Mouse (Mus musculus): ENCODE measurements around the gene Clba1. TPM values are rescaled to one million over a fixed set of nuclear protein-coding genes. Genes with fewer than 3 reads are reported as not detected.
A peak's percentile ranks its signal among the peaks of the same experiment; 100 is the strongest.

Gene Clba1
- polyA plus RNA-seq, 1 experiment from 2014 or later = 46.3 TPM

DNA sequence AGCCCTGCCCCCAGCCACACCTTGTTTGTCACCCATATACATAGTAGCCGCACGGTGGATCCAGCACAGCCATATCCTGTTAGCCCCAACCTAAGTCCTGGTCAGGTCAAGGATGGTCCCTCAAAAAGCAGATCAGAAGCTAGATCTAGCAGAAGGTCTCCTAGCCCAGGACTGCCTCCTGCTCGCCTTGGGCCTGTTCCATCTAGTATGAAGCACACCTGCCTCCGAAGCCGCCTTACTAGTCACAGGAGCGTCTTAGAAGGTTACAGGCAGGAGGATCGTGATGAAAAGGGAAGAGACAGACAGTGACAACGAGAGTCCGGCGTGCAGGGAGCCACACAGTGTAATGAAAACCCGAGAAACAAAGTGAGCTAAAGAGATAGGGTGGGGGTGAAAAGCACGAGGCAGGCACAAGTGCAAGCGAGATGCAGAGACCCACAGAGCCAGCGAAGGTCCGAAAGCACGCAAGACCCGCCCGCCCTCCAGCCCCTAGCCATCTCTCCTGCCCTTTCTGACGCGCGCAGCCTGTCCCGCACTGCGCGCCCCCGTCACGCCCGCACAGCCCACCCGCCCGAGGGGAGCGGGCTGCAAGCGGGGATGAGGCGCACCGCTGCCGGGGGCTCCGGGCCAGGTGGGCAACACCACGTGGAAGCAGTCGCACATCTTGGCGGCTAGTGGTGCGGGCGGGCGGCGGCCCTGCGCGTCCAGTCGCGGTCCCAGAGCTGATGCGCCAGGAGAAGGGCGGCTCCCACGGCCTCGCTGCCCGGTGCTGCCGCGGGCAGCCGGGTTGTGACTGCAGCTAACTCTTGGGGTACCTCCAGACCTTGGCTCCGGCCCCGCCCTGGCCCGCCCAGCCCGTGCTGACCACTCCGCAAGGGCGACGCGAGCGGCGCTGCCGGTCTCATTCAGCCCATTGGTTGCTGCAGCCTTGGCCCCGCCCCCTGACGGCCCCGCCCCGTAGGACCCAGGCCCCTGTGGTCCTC is 6.6 kb upstream of the Clba1 start, which contains the start of gene Ahnak2:
Gene Ahnak2 (minus strand): TSS at position 794 of the 983 bp plus-strand sequence.
- TF ChIP-seq CTCF (IDR thresholded peaks at IDR 0.05) = no peak
- H3K27me3 ChIP-seq = no peaks in the 10 kb centered on the region
- in situ Hi-C loops (cut with MboI; ENCODE audit: low pct_unique_long_range_greater_than_20kb) = no loop called here
- ChIA-PET POLR2A (no interaction called here), CTCF (no interaction called here)
- DNase-seq (ENCODE audit: low read depth, low spot score) = no peak
- ATAC-seq = no peak

DNA sequence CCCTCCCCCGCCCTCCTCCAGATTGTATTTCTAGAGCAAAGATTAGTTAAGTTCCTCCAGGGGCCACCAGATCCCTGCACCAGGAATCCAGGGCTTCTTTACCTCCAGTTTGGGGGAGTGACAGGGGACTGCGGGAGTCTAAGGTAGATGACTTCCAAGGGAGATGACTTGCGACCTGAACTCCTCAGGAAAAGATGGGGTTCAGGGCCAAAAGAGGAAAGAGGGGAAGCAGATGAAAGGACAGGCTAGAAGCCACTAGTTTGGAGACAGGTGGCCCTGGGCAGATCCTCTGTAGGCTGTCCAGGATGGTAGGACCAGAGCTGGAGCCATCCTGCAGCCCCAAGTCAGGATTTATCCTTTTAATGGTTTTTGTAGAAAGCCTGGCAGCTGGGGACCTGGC is 5.8 kb upstream of the Clba1 start:
- no peaks in the 10 kb centered on the region for H3K27me3 ChIP-seq
- TF ChIP-seq CTCF (IDR thresholded peaks at IDR 0.05) = no peak
- in situ Hi-C loops (cut with MboI; ENCODE audit: low pct_unique_long_range_greater_than_20kb) = no loop called here
- POLR2A ChIA-PET = no interaction called here
- CTCF ChIA-PET = interaction anchor here (0.9 kb wide), 1 partner anchor 38 kb away, joined by 3 read pairs; no protein-coding TSS in a partner anchor
- DNase-seq (ENCODE audit: low read depth, low spot score) (no peak), ATAC-seq (no peak)

DNA sequence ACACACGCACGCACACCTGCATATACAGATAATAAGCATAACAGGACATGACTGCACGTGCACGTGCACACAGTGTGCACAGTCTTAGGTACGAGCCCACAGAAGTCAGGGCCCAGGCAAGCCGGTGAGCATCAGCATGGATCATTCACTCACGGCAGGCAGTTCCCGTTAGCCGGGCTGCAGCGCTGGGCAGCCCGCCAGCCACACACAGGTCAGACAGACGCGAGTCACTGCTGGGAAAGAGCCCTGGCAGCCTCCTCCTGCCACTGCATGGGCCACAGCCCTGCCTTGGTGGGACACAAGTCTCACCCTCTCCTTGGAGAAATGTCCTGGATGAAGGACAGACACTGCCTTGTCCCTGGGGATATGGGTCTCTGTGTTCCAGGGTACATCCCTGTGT is 4.7 kb upstream of the Clba1 start:
- no peaks in the 10 kb centered on the region for H3K27me3 ChIP-seq
- in situ Hi-C loops (cut with MboI; ENCODE audit: low pct_unique_long_range_greater_than_20kb) = no loop called here
- no peak for TF ChIP-seq CTCF (IDR thresholded peaks at IDR 0.05)

DNA sequence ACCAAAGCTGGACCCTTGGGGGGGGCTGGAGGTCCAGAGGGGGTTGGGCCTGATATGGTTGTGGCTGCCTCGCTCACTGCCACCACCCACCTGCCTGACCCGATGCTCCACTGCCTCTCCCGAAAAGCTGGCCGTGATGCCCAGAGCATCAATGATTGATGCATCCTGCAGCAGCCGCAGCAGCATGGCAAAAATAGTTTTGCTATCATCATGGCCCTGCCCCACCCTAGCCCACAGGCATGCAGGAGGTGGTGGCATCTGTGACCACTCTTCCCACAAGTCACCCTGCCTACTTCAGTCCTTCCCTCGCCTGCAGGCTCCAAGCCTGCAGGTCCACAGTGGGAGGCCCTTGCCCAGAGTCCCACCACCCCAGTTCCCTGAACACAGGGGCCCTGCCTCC is 2.7 kb upstream of the Clba1 start:
- ATAC-seq (no peak), DNase-seq (ENCODE audit: low read depth, low spot score) (no peak)
- H3K27me3 ChIP-seq = no peaks in the 10 kb centered on the region
- CTCF ChIA-PET = no interaction called here
- TF ChIP-seq CTCF (IDR thresholded peaks at IDR 0.05) = no peak
- in situ Hi-C loops (cut with MboI; ENCODE audit: low pct_unique_long_range_greater_than_20kb) = no loop called here
- POLR2A ChIA-PET = no interaction called here

More for the DNA sequence above, 4.7 kb upstream of the Clba1 start:
- ATAC-seq (no peak), DNase-seq (ENCODE audit: low read depth, low spot score) (no peak)
- CTCF ChIA-PET = interaction anchor here (0.5 kb wide), 1 partner anchor 80 kb away, joined by 3 read pairs; no protein-coding TSS in a partner anchor
- POLR2A ChIA-PET = no interaction called here

DNA sequence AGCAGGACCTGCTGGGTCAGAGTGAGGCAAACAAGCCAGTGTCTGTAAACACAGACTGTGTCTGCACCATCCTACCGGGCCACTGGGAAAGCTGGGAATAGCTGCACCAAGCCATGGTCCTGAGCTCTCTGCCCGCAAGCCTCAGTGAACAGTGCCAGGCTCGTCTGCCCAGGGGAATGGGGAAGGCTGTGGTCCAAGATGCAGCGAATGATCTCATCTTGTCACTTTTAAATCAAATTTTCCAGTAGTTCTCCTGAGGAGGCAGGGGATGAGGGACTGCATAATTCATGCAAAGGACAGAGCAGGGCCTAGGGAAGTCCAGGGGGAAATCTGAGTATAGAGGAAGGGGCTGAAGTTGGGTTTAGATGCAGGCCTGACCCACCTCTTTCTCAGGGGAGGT is 941 bp upstream of the Clba1 start:
- ATAC-seq (no peak), DNase-seq (ENCODE audit: low read depth, low spot score) (no peak)
- CTCF ChIA-PET = interaction anchor here (1.2 to 1.3 kb wide), 2 partner anchors 8 to 61 kb away, joined by 3 read pairs; no protein-coding TSS in a partner anchor
- POLR2A ChIA-PET = no interaction called here
- in situ Hi-C loops (cut with MboI; ENCODE audit: low pct_unique_long_range_greater_than_20kb) = no loop called here
- TF ChIP-seq CTCF (IDR thresholded peaks at IDR 0.05) = no peak
- no peaks in the 10 kb centered on the region for H3K27me3 ChIP-seq

DNA sequence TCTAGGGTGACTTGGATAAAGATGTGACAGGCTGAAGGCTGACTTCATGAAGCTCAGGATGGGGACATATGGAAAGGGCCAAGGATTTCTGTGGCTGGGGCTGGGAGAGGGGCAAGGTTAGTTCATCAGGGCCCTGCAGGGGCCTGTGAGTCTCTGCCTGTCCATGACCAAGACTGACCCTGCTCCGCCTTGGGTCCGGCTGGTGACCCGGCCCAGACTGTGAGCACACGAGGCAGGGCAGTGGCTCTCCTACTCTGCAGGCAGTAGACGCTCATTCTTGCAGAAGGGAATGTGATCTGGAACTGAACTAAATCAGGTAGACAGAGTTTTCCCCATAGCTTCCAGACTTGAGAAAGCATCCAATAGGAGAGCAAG is 538 bp upstream of the Clba1 start:
- CTCF ChIA-PET = interaction anchor here (1.2 to 1.3 kb wide), 2 partner anchors 8 to 61 kb away, joined by 3 read pairs; no protein-coding TSS in a partner anchor
- ATAC-seq = no peak

DNA sequence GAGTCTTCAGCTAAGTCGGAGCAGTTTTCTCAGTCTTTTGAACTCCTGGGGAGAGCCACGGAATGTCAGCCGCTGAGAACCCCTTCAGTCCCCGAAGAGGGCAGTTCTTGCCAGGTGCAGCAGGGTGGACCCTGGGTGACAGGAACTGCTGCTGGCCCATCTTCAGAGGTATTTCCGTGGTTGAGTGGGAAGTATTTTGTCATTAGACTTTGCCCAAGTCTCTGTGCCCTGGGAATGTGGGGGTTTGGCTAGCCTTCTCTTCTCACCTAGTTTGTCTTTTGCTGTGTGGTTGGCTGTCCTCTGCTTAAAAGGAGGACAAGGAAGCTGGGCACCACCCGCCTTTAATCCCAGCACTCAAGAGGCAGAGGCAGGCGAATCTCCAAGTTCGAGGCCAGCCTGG is 904 bp downstream of the Clba1 start:
- H3K27me3 ChIP-seq = no peaks in the 10 kb centered on the region
- DNase-seq (ENCODE audit: low read depth, low spot score) (no peak), ATAC-seq (no peak)
- POLR2A ChIA-PET = interaction anchor here (1.4 kb wide), 1 partner anchor 11 kb away, joined by 8 read pairs; no protein-coding TSS in a partner anchor
- TF ChIP-seq CTCF (IDR thresholded peaks at IDR 0.05) = no peak
- CTCF ChIA-PET = interaction anchor here (1.3 to 1.7 kb wide), 3 partner anchors 10 to 65 kb away, joined by 3 to 4 read pairs (median 3); no protein-coding TSS in a partner anchor
- in situ Hi-C loops (cut with MboI; ENCODE audit: low pct_unique_long_range_greater_than_20kb) = no loop called here

More for the DNA sequence above, 538 bp upstream of the Clba1 start:
- TF ChIP-seq CTCF (IDR thresholded peaks at IDR 0.05) = no peak
- POLR2A ChIA-PET = interaction anchor here (0.8 kb wide), 1 partner anchor 22 kb away, joined by 5 read pairs; no protein-coding TSS in a partner anchor
- no peaks in the 10 kb centered on the region for H3K27me3 ChIP-seq
- in situ Hi-C loops (cut with MboI; ENCODE audit: low pct_unique_long_range_greater_than_20kb) = no loop called here
- DNase-seq (ENCODE audit: low read depth, low spot score) = no peak

DNA sequence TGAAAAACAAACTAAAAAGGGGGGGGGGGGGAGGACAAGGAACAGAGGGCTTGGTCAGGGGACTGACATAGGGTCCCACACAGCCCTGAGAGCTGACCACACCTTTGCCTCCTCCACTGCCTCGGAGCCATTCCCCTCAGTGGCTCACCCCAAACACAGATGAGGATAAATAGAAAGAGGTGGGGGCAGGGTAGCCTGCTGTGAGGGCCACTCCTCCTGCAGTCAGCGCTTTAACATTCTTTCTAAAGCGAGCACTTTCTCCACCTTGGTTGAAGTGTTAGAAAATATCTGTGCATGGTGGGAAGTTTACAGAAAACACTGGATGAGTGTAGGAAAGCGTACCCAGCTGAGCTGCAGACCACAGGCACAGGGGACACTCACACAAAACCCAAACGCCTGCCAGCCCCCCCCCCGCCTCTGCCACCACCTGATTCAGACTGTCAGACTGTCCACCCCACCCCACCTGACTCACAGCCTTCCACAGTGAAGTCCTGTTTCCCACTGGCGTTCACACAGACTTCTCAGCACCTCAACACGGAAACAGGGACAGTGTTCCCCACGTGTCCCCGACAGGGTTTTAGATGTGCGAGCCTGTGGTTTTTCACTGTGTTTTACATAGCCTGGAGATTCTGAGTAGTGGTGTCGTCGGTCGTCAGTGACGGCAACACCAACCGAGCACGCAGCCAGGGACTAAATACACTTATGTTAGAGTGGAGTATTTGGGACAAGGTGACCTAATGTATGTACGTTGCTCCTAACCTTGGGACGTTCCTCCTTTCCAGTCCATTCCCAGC is 1.6 kb downstream of the Clba1 start:
- TF ChIP-seq CTCF (IDR thresholded peaks at IDR 0.05) = no peak
- ATAC-seq (no peak), DNase-seq (ENCODE audit: low read depth, low spot score) (no peak)
- CTCF ChIA-PET = interaction anchor here (1.3 to 1.7 kb wide), 2 partner anchors 10 to 12 kb away, joined by 3 to 4 read pairs; no protein-coding TSS in a partner anchor
- POLR2A ChIA-PET = no interaction called here
- in situ Hi-C loops (cut with MboI; ENCODE audit: low pct_unique_long_range_greater_than_20kb) = no loop called here
- H3K27me3 ChIP-seq = no peaks in the 10 kb centered on the region

DNA sequence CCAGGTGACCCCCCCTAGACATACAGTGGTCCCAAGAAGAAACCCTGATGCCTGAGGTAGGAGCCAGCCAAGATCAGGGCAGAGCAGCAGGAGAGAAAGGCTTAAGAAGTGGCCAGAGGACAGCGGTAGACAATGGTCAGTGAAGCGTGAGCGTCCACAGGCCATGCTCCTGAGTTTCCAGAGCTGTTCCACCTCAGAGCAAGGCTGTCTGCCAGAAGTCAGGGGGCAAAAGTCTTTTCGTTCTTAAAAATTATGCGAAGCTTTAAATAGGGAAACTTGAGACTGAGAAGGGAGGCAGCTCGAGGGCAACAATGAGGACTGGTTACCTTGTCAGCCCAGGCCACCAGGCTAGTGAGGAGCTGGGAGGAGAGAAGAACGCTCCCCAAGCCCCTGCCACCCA is 4.6 kb downstream of the Clba1 start:
- in situ Hi-C loops (cut with MboI; ENCODE audit: low pct_unique_long_range_greater_than_20kb) = no loop called here
- TF ChIP-seq CTCF (IDR thresholded peaks at IDR 0.05) = no peak
- ChIA-PET CTCF (interaction anchor here (1.1 kb wide), 1 partner anchor 22 kb away, joined by 3 read pairs; no protein-coding TSS in a partner anchor), POLR2A (no interaction called here)
- no peak for DNase-seq (ENCODE audit: low read depth, low spot score)
- ATAC-seq = no peak
- no peaks in the 10 kb centered on the region for H3K27me3 ChIP-seq

DNA sequence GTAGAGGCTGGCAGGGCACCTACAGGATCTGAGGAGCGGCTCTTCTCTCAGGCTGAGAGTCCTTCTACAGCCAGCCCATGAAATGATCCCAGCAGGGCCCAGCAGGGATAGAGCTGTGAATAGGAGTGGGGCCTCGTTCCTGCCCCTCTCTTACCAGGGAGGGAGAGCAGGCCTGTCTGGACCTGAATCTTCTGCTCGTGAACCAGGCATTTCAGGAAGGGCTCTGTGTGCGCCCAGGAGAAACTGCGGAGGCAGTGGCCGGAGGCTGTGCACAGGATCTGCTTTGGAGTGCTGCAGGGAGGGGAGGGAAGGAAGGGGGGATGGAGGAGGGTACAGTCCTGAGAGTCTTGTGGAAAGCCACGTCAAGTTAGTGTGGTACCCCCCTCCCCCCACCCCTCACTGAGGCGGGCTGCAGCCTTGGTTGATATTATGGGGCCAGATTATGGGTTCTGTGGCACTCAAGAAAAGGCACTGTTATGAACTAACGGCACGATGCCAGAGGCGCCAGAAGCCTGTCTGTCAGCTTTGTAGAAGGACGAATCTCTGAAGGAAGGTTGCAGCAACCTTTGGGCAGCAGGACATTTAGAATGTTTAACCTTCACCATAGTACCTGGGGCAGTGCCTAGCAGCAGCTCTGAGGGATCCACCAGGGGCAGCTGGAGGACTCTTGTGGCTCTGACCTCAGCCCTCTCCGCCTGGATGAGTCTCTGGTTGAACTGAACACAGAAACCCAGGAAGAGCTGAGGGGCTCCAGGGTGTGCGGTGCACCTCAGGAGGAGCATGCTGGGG is 6.1 kb downstream of the Clba1 start:
- in situ Hi-C loops (cut with MboI; ENCODE audit: low pct_unique_long_range_greater_than_20kb) = no loop called here
- no peak for TF ChIP-seq CTCF (IDR thresholded peaks at IDR 0.05)
- H3K27me3 ChIP-seq = no peaks in the 10 kb centered on the region
- CTCF ChIA-PET = interaction anchor here (2.0 kb wide), 1 partner anchor 69 kb away, joined by 7 read pairs; no protein-coding TSS in a partner anchor
- DNase-seq (ENCODE audit: low read depth, low spot score) = no peak
- POLR2A ChIA-PET = no interaction called here
- ATAC-seq = peak; percentile 2
